Mouse (Mus musculus): ENCODE measurements at regions not wholly inside any gene's neighbourhood (a gene's known extent, or its start where the extent isn't known, plus 50 kb on each side); places are given as distances from the start of the nearest gene placed in this dataset.
A peak's percentile ranks its signal among the peaks of the same experiment; 100 is the strongest.

- 83% methylated on average over 6 of the region's 6 CpGs for WGBS
- no peak overlapping the region for H3K27ac ChIP-seq (replicated peaks)
Observed at GRCm38 (mm10) chr1:184260722-184261384, 226.8 kb upstream of the 1700056E22Rik start.

GRCm38 (mm10) chr1:184259853-184260252 lies 225.8 kb upstream of the 1700056E22Rik start:
- no peak for ATAC-seq (ENCODE audit: low FRiP score, low TSS enrichment)
- no peak overlapping the region for H3K4me3 ChIP-seq (ENCODE audit: low read depth, low read length)

More at GRCm38 (mm10) chr1:184260722-184261384, 226.8 kb upstream of the 1700056E22Rik start:
- Histone ChIP-seq H3K9me3 (ENCODE audit: control insufficient read depth, low read length) (no peaks in the 10 kb centered on the region), H3K36me3 (ENCODE audit: control insufficient read depth, insufficient read depth, low read length) (no peaks in the 10 kb centered on the region), H3K27me3 (ENCODE audit: control insufficient read depth, insufficient read depth, low read length) (no peaks in the 10 kb centered on the region), H3K9ac (ENCODE audit: low read length) (no peak overlapping the region), H3K4me1 (replicated peaks; ENCODE audit: control insufficient read depth, insufficient read depth) (no peaks in the 10 kb centered on the region), H3K4me2 (replicated peaks; ENCODE audit: low read depth) (no peak overlapping the region), H3K4me3 (ENCODE audit: low read depth, low read length) (no peak overlapping the region)
- TF ChIP-seq CTCF (IDR thresholded peaks at IDR 0.05; ENCODE audit: low read depth) (no peak), EP300 (optimal IDR thresholded peaks at IDR 0.05) (no peak)
- ATAC-seq (ENCODE audit: low FRiP score, low TSS enrichment), result no peak
- DNase-seq (ENCODE audit: low spot score), result no peak

GRCm38 (mm10) chr1:184257356-184257755 lies 223.3 kb upstream of the 1700056E22Rik start:
- DNase-seq (ENCODE audit: low spot score) (no peak), ATAC-seq (ENCODE audit: low FRiP score, low TSS enrichment) (no peak)
- peak; percentile 32 for TF ChIP-seq CTCF (IDR thresholded peaks at IDR 0.05; ENCODE audit: low read depth)
- no peak for TF ChIP-seq EP300 (optimal IDR thresholded peaks at IDR 0.05)
- Histone ChIP-seq H3K27me3 (ENCODE audit: control insufficient read depth, insufficient read depth, low read length) (no peaks in the 10 kb centered on the region), H3K36me3 (ENCODE audit: control insufficient read depth, insufficient read depth, low read length) (no peaks in the 10 kb centered on the region), H3K9me3 (ENCODE audit: control insufficient read depth, low read length) (no peaks in the 10 kb centered on the region), H3K4me3 (ENCODE audit: low read depth, low read length) (no peak overlapping the region), H3K4me2 (replicated peaks; ENCODE audit: low read depth) (no peak overlapping the region), H3K9ac (ENCODE audit: low read length) (no peak overlapping the region), H3K27ac (replicated peaks) (no peak overlapping the region), H3K4me1 (replicated peaks; ENCODE audit: control insufficient read depth, insufficient read depth) (no peaks in the 10 kb centered on the region)
- WGBS, result 94% methylated on average over 6 of the region's 6 CpGs

More at GRCm38 (mm10) chr1:184259853-184260252, 225.8 kb upstream of the 1700056E22Rik start:
- Histone ChIP-seq H3K9me3 (ENCODE audit: control insufficient read depth, low read length) (no peaks in the 10 kb centered on the region), H3K27me3 (ENCODE audit: control insufficient read depth, insufficient read depth, low read length) (no peaks in the 10 kb centered on the region), H3K27ac (replicated peaks) (no peak overlapping the region), H3K36me3 (ENCODE audit: control insufficient read depth, insufficient read depth, low read length) (no peaks in the 10 kb centered on the region), H3K9ac (ENCODE audit: low read length) (no peak overlapping the region), H3K4me1 (replicated peaks; ENCODE audit: control insufficient read depth, insufficient read depth) (no peaks in the 10 kb centered on the region), H3K4me2 (replicated peaks; ENCODE audit: low read depth) (no peak overlapping the region)
- 86% methylated on average over 9 of the region's 9 CpGs for WGBS
- DNase-seq (ENCODE audit: low spot score), result no peak
- TF ChIP-seq CTCF (IDR thresholded peaks at IDR 0.05; ENCODE audit: low read depth) (no peak), EP300 (optimal IDR thresholded peaks at IDR 0.05) (no peak)

- WGBS, result 28% methylated on average over 4 of the region's 4 CpGs
Observed at GRCm38 (mm10) chr1:184254951-184255350, 220.8 kb upstream of the 1700056E22Rik start.

GRCm38 (mm10) chr1:184244730-184245488 lies 210.8 kb upstream of the 1700056E22Rik start:
- ATAC-seq (ENCODE audit: low FRiP score, low TSS enrichment) (no peak), DNase-seq (ENCODE audit: low spot score) (no peak)
- no peak overlapping the region for H3K9ac ChIP-seq (ENCODE audit: low read length)
- H3K9me3 ChIP-seq (ENCODE audit: control insufficient read depth, low read length), result no peaks in the 10 kb centered on the region
- H3K36me3 ChIP-seq (ENCODE audit: control insufficient read depth, insufficient read depth, low read length), result no peaks in the 10 kb centered on the region
- peak overlapping the region; percentile 71; the same call in 1 of the 2 replicates for H3K27ac ChIP-seq (replicated peaks)
- no peak overlapping the region; the same call in 1 of the 2 replicates for H3K4me3 ChIP-seq (ENCODE audit: low read depth, low read length)
- no peaks in the 10 kb centered on the region for H3K4me1 ChIP-seq (replicated peaks; ENCODE audit: control insufficient read depth, insufficient read depth)
- H3K4me2 ChIP-seq (replicated peaks; ENCODE audit: low read depth), result peak overlapping the region; percentile 44
- 46% methylated on average over 23 of the region's 23 CpGs for WGBS
- H3K27me3 ChIP-seq (ENCODE audit: control insufficient read depth, insufficient read depth, low read length), result no peaks in the 10 kb centered on the region
- TF ChIP-seq CTCF (IDR thresholded peaks at IDR 0.05; ENCODE audit: low read depth), result peak; percentile 36; the same call in 1 of the 2 replicates
- no peak for TF ChIP-seq EP300 (optimal IDR thresholded peaks at IDR 0.05)

More at GRCm38 (mm10) chr1:184254951-184255350, 220.8 kb upstream of the 1700056E22Rik start:
- Histone ChIP-seq H3K4me1 (replicated peaks; ENCODE audit: control insufficient read depth, insufficient read depth) (no peaks in the 10 kb centered on the region), H3K4me2 (replicated peaks; ENCODE audit: low read depth) (no peak overlapping the region), H3K9me3 (ENCODE audit: control insufficient read depth, low read length) (no peaks in the 10 kb centered on the region), H3K9ac (ENCODE audit: low read length) (no peak overlapping the region), H3K27me3 (ENCODE audit: control insufficient read depth, insufficient read depth, low read length) (no peaks in the 10 kb centered on the region), H3K36me3 (ENCODE audit: control insufficient read depth, insufficient read depth, low read length) (no peaks in the 10 kb centered on the region), H3K4me3 (ENCODE audit: low read depth, low read length) (no peak overlapping the region), H3K27ac (replicated peaks) (no peak overlapping the region)
- no peak for DNase-seq (ENCODE audit: low spot score)
- no peak for ATAC-seq (ENCODE audit: low FRiP score, low TSS enrichment)
- no peak for TF ChIP-seq EP300 (optimal IDR thresholded peaks at IDR 0.05)
- no peak for TF ChIP-seq CTCF (IDR thresholded peaks at IDR 0.05; ENCODE audit: low read depth)
